Mouse (Mus musculus) intestine, postnatal 0 days (tissue): ENCODE data around the gene Spc24. TPM values are rescaled to one million over a fixed set of nuclear protein-coding genes. Genes with fewer than 3 reads are reported as not detected.

Source experiments
- ATAC-seq: fragments of 200-750 bp; cut with Nextera tagmentation; 2 replicates; pipeline ENCODE4 v1.8.0; 2017; ENCODE audit warnings: mild to moderate bottlenecking, moderate TSS enrichment, moderate library complexity
- H3K27ac ChIP-seq: fragments of 300-500 bp; sonication (generic); 2 replicates; pipeline ENCODE4 v1.5.1; 2014; ENCODE audit warnings: mild to moderate bottlenecking, low read depth, low read length, moderate library complexity
- H3K27me3 ChIP-seq: fragments of 300-500 bp; sonication (generic); replicated peaks from 2 replicates; pipeline ENCODE4 v1.6.1; 2014; ENCODE audit warnings: low read length, mixed read lengths; ENCODE audit not compliant: control insufficient read depth, insufficient read depth
- H3K36me3 ChIP-seq: fragments of 300-500 bp; sonication (generic); 2 replicates; pipeline ENCODE4 v1.6.1; 2014; ENCODE audit warnings: mild to moderate bottlenecking, moderate library complexity; ENCODE audit not compliant: control insufficient read depth, insufficient read depth
- H3K4me1 ChIP-seq: fragments of 300-500 bp; sonication (generic); replicated peaks from 2 replicates; pipeline ENCODE4 v1.6.1; 2014; ENCODE audit warnings: antibody characterized with exemption, low read length, mixed read lengths; ENCODE audit not compliant: control insufficient read depth, insufficient read depth
- H3K4me2 ChIP-seq: fragments of 300-500 bp; sonication (generic); replicated peaks from 2 replicates; pipeline ENCODE4 v1.6.1; 2014; ENCODE audit warnings: low read depth, mild to moderate bottlenecking, moderate library complexity
- H3K4me3 ChIP-seq: fragments of 300-500 bp; sonication (generic); 2 replicates; pipeline ENCODE4 v1.5.1; 2014; ENCODE audit warnings: low read depth, low read length
- H3K9ac ChIP-seq: fragments of 300-500 bp; sonication (generic); 2 replicates; pipeline ENCODE4 v1.6.1; 2014; ENCODE audit warnings: mild to moderate bottlenecking, low read depth, low read length
- H3K9me3 ChIP-seq: fragments of 300-500 bp; sonication (generic); 2 replicates; pipeline ENCODE4 v1.6.1; 2016; ENCODE audit warnings: mixed run types; ENCODE audit not compliant: control insufficient read depth
- CTCF ChIP-seq: sonication (generic); IDR thresholded peaks from 2 replicates; pipeline ENCODE4 v1.5.1; 2016; ENCODE audit warnings: low read depth, mild to moderate bottlenecking, control low read depth, antibody characterized with exemption, moderate library complexity
- WGBS: fragments of 180-500 bp; shearing (Covaris S2); extraction: QIAGEN DNeasy Blood & Tissue Kit; methylation state at CpG from one replicate; pipeline ENCODE4 v1.1.7; 2014; 5-methylcytosine and 5-hydroxymethylcytosine counted together
- polyA plus RNA-seq: library from polyadenylated mRNA; unstranded; fragments of >200 nt; fragmentation: Nextera tagmentation; extraction: Ambion mirVana; gene quantifications from 2 replicates; pipeline ENCODE4 v1.2.1, GENCODE M21; 2015

Gene Spc24
- polyA plus RNA-seq, 1 experiment from 2014 or later, result 32.4 TPM

GRCm38 (mm10) chr9:21725224-21726121 is 34.6 kb downstream of the Spc24 start:
- Histone ChIP-seq H3K36me3 (no peaks in the 10 kb centered on the region; the same call in 1 of the 2 replicates), H3K4me1 (peaks cover 9% of the 10 kb centered on the region), H3K27me3 (no peaks in the 10 kb centered on the region), H3K9me3 (no peaks in the 10 kb centered on the region), H3K27ac (peak overlapping the region; percentile 97), H3K9ac (peak overlapping the region; percentile 74), H3K4me3 (peak overlapping the region; percentile 79), H3K4me2 (peak overlapping the region; percentile 77)
- WGBS, result 26% methylated on average over 23 of the region's 23 CpGs
- ATAC-seq, result no peak
- no peak for TF ChIP-seq CTCF

- Histone ChIP-seq H3K4me1 (peaks cover 9% of the 10 kb centered on the region), H3K9me3 (no peaks in the 10 kb centered on the region), H3K4me3 (peak overlapping the region; percentile 79), H3K27ac (peak overlapping the region; percentile 97), H3K27me3 (no peaks in the 10 kb centered on the region), H3K36me3 (no peaks in the 10 kb centered on the region; the same call in 1 of the 2 replicates), H3K9ac (peak overlapping the region; percentile 74), H3K4me2 (peak overlapping the region; percentile 77)
- under 1% methylated on average over 18 of the region's 18 CpGs for WGBS
- peak; percentile 82 for ATAC-seq
- no peak for TF ChIP-seq CTCF
Observed at GRCm38 (mm10) chr9:21724147-21724536, 36.0 kb downstream of the Spc24 start.

- TF ChIP-seq CTCF, result no peak
- WGBS, result under 1% methylated on average over 47 of the region's 47 CpGs
- peak within 1 kb of the TSS; percentile 79 for H3K4me3 ChIP-seq
- H3K27me3 ChIP-seq, result no peaks in the 10 kb centered on the region
- H3K4me1 ChIP-seq, result peaks cover 4% of the 10 kb centered on the region; the same call in 1 of the 2 replicates
- peak; percentile 80 for ATAC-seq
- H3K27ac ChIP-seq, result peak within 1 kb of the TSS; percentile 97
- H3K9me3 ChIP-seq, result no peaks in the 10 kb centered on the region
- H3K9ac ChIP-seq, result peak within 1 kb of the TSS; percentile 74
- no peaks in the 10 kb centered on the region for H3K36me3 ChIP-seq
- peak within 1 kb of the TSS; percentile 77 for H3K4me2 ChIP-seq
Observed at GRCm38 (mm10) chr9:21723377-21724146, 36.5 kb downstream of the Spc24 start, which contains the start of gene Ldlr. Gene Ldlr, plus strand, starts transcription at chr9:21723483.

DNA sequence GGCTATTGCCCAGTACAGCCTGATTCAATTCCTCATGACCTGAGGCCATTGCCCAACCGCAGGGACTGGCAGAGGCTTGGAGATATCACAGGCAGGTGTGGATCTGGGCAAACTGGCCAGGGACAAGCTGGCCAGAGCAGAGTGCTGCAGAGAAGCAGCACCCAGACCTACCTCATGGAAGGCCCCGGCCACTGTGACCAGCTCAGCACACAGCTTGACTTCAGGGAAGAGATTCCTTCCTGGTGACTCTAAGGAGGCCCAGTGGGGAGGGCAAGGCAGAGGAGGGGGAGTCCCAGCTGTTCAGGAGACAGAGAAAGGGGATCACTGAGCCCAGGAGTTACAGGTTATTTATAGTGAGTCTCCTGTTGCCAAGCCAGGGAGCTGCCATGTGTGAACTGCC is 39.1 kb downstream of the Spc24 start:
- H3K4me1 ChIP-seq, result peaks cover 3% of the 10 kb centered on the region; the same call in 1 of the 2 replicates
- peak overlapping the region; percentile 72 for H3K27ac ChIP-seq
- ATAC-seq, result 0 out of 2 replicates have a peak, but pooled peaks have one; percentile 21
- H3K36me3 ChIP-seq, result no peaks in the 10 kb centered on the region
- H3K4me3 ChIP-seq, result no peak overlapping the region
- 32% methylated on average over 2 of the region's 2 CpGs for WGBS
- no peak overlapping the region for H3K9ac ChIP-seq
- H3K4me2 ChIP-seq, result no peak overlapping the region
- H3K9me3 ChIP-seq, result no peaks in the 10 kb centered on the region
- no peaks in the 10 kb centered on the region for H3K27me3 ChIP-seq
- TF ChIP-seq CTCF, result no peak

GRCm38 (mm10) chr9:21717015-21717414 is 43.1 kb downstream of the Spc24 start:
- no peak for ATAC-seq
- H3K36me3 ChIP-seq, result no peaks in the 10 kb centered on the region
- no peak overlapping the region for H3K27ac ChIP-seq
- TF ChIP-seq CTCF, result no peak
- no peak overlapping the region for H3K9ac ChIP-seq
- no peaks in the 10 kb centered on the region for H3K9me3 ChIP-seq
- no peaks in the 10 kb centered on the region for H3K4me1 ChIP-seq
- no peak overlapping the region for H3K4me2 ChIP-seq
- WGBS, result 86% methylated on average over 2 of the region's 2 CpGs
- H3K4me3 ChIP-seq, result no peak overlapping the region
- H3K27me3 ChIP-seq, result no peaks in the 10 kb centered on the region

- H3K9ac ChIP-seq, result no peak overlapping the region
- no peaks in the 10 kb centered on the region for H3K9me3 ChIP-seq
- no peak for TF ChIP-seq CTCF
- no peaks in the 10 kb centered on the region for H3K4me1 ChIP-seq
- no peak overlapping the region; the same call in 1 of the 2 replicates for H3K27ac ChIP-seq
- no peaks in the 10 kb centered on the region for H3K27me3 ChIP-seq
- peak; percentile 77 for ATAC-seq
- no peak overlapping the region for H3K4me2 ChIP-seq
- H3K36me3 ChIP-seq, result no peaks in the 10 kb centered on the region
- no peak overlapping the region for H3K4me3 ChIP-seq
- WGBS, result 30% methylated on average over 4 of the region's 4 CpGs
Observed at GRCm38 (mm10) chr9:21715298-21715697, 44.8 kb downstream of the Spc24 start.
